Mouse (Mus musculus): ENCODE data around the gene Zscan2. TPM values are rescaled to one million over a fixed set of nuclear protein-coding genes. Genes with fewer than 3 reads are reported as not detected.

Zscan2 gene
- total and polyA plus RNA-seq, 3 experiments: 0.82 to 3.7 (median 1.7) TPM

- H3K4me2 ChIP-seq (ENCODE audit: insufficient read depth, low read depth, poor library complexity, severe bottlenecking): no peak overlapping the region
- no peak overlapping the region for H3K27ac ChIP-seq (ENCODE audit: insufficient read depth, low read depth)
- TF ChIP-seq CHD1 (IDR thresholded peaks at IDR 0.05; ENCODE audit: low read depth, low read length): no peak
- no peak for TF ChIP-seq MAFK (IDR thresholded peaks at IDR 0.05; ENCODE audit: insufficient replicate concordance, low read length)
- TF ChIP-seq ZKSCAN1 (IDR thresholded peaks at IDR 0.05; ENCODE audit: borderline replicate concordance, low read depth, low read length): no peak
- no peak for TF ChIP-seq NRF1 (IDR thresholded peaks at IDR 0.05; ENCODE audit: low read depth, low read length)
- TF ChIP-seq PAX5 (IDR thresholded peaks at IDR 0.05; ENCODE audit: low read length): no peak
- TF ChIP-seq MYC (IDR thresholded peaks at IDR 0.05; ENCODE audit: low read depth, low read length): no peak
- TF ChIP-seq KAT2A (IDR thresholded peaks at IDR 0.05; ENCODE audit: insufficient replicate concordance, low read length): no peak
- no peak for TF ChIP-seq ZC3H11A (IDR thresholded peaks at IDR 0.05; ENCODE audit: low read depth, low read length)
- H3K36me3 ChIP-seq (replicated peaks in 1 of 2; ENCODE audit: control insufficient read depth in 1 of 2, insufficient read depth in 1 of 2, low read length in 1 of 2): peaks cover 3 to 9% of the 10 kb centered on the region in 2 experiments
- no peaks in the 10 kb centered on the region for H3K79me2 ChIP-seq (replicated peaks; ENCODE audit: control insufficient read depth, extremely low read depth, insufficient read depth, poor library complexity, severe bottlenecking)
- DNase-seq (ENCODE audit: extremely low read depth): no peak
- H3K9ac ChIP-seq (ENCODE audit: insufficient read depth, low read depth): no peak overlapping the region
- no peaks in the 10 kb centered on the region for H3K27me3 ChIP-seq (replicated peaks)
- dilution Hi-C loops (cut with MboI; ENCODE audit: extremely low pct_ligation_motif_present, extremely low pct_unique_long_range_greater_than_20kb, low sequenced_read_pairs): no loop called here
- H3K9me3 ChIP-seq (replicated peaks; ENCODE audit: low read length): no peaks in the 10 kb centered on the region
- no peak overlapping the region for H3K4me3 ChIP-seq (replicated peaks in 1 of 3; ENCODE audit: low read depth in 2 of 3, low read length in 2 of 3, poor library complexity in 1 of 3)
- peaks cover 12 to 68% of the 10 kb centered on the region in 2 experiments for H3K4me1 ChIP-seq (ENCODE audit: control insufficient read depth in 1 of 2, insufficient read depth in 2 of 2)
- in situ Hi-C loops (cut with MboI; ENCODE audit: low pct_ligation_motif_present, low pct_unique_long_range_greater_than_20kb, low sequenced_read_pairs): loop anchor here (25.0 kb wide), 1 partner anchor 452 kb away; the partner anchor contains the start of gene Fes
These were observed 21.0 kb upstream of the Zscan2 start for GRCm38 (mm10) chr7:80839755-80840154.

- Histone ChIP-seq H3K9ac (ENCODE audit: insufficient read depth, low read depth) (no peak overlapping the region), H3K4me1 (ENCODE audit: control insufficient read depth in 1 of 2, insufficient read depth in 2 of 2) (peaks cover 14 to 68% of the 10 kb centered on the region in 2 experiments), H3K36me3 (replicated peaks in 1 of 2; ENCODE audit: control insufficient read depth in 1 of 2, insufficient read depth in 1 of 2, low read length in 1 of 2) (peaks cover 3 to 12% of the 10 kb centered on the region in 2 experiments), H3K27ac (ENCODE audit: insufficient read depth, low read depth) (no peak overlapping the region), H3K4me3 (replicated peaks in 1 of 3; ENCODE audit: low read depth in 2 of 3, low read length in 2 of 3, poor library complexity in 1 of 3) (no peak overlapping the region), H3K27me3 (replicated peaks) (no peaks in the 10 kb centered on the region), H3K4me2 (ENCODE audit: insufficient read depth, low read depth, poor library complexity, severe bottlenecking) (peak overlapping the region; percentile 5; the same call in 1 of the 2 replicates), H3K79me2 (replicated peaks; ENCODE audit: control insufficient read depth, extremely low read depth, insufficient read depth, poor library complexity, severe bottlenecking) (no peaks in the 10 kb centered on the region), H3K9me3 (replicated peaks; ENCODE audit: low read length) (no peaks in the 10 kb centered on the region)
- in situ Hi-C loops (cut with MboI; ENCODE audit: low pct_ligation_motif_present, low pct_unique_long_range_greater_than_20kb, low sequenced_read_pairs) (loop anchor here (25.0 kb wide), 1 partner anchor 453 kb away; the partner anchor contains the start of gene Fes), dilution Hi-C loops (cut with MboI; ENCODE audit: extremely low pct_ligation_motif_present, extremely low pct_unique_long_range_greater_than_20kb, low sequenced_read_pairs) (no loop called here)
- TF ChIP-seq ZNF384 (IDR thresholded peaks at IDR 0.05; ENCODE audit: low read depth, low read length): no peak
- no peak for TF ChIP-seq MAX (IDR thresholded peaks at IDR 0.05; ENCODE audit: low read length)
- no peak for TF ChIP-seq RAD21 (IDR thresholded peaks at IDR 0.05; ENCODE audit: low read depth, low read length)
- TF ChIP-seq EP300 (IDR thresholded peaks at IDR 0.05; ENCODE audit: low read length): no peak
- no peak for TF ChIP-seq JUND (conservative IDR thresholded peaks at IDR 0.05; ENCODE audit: low read depth, low read length)
- TF ChIP-seq MAFK (IDR thresholded peaks at IDR 0.05; ENCODE audit: insufficient replicate concordance, low read length): no peak
- no peak for TF ChIP-seq TCF12 (IDR thresholded peaks at IDR 0.05; ENCODE audit: low read depth, low read length)
- TF ChIP-seq PAX5 (IDR thresholded peaks at IDR 0.05; ENCODE audit: low read length): no peak
- TF ChIP-seq USF1 (IDR thresholded peaks at IDR 0.05; ENCODE audit: low read depth, low read length): no peak
- no peak for TF ChIP-seq UBTF (IDR thresholded peaks at IDR 0.05; ENCODE audit: low read depth, low read length)
- TF ChIP-seq SIN3A (IDR thresholded peaks at IDR 0.05; ENCODE audit: low read length): no peak
- TF ChIP-seq SMC3 (IDR thresholded peaks at IDR 0.05; ENCODE audit: low read depth, low read length): no peak
- no peak for TF ChIP-seq ZC3H11A (IDR thresholded peaks at IDR 0.05; ENCODE audit: low read depth, low read length)
- no peak for TF ChIP-seq ELF1 (IDR thresholded peaks at IDR 0.05; ENCODE audit: low read depth, low read length)
- TF ChIP-seq JUN (IDR thresholded peaks at IDR 0.05; ENCODE audit: insufficient read depth, low read depth, low read length): no peak
- DNase-seq (ENCODE audit: extremely low read depth): no peak
These were observed 20.5 kb upstream of the Zscan2 start for GRCm38 (mm10) chr7:80840241-80840640.

Measured in CH12.LX (cell line).